Comparison of ENCODE assay signal across 22 mouse cellular contexts in genomic region chr7:46314220-46315009, GRCm38 (mm10).
A peak's percentile ranks its signal among the peaks of the same experiment; 100 is the strongest.
DNase-seq lines count a peak whose midpoint lies in the region; ATAC-seq and TF ChIP-seq lines count a peak whose summit lies in the region.
"Had no signal": no experiment of that assay in that cellular context is flagged by ENCODE, and none has a peak within 500 bp of the region (broad histone marks: within the 10 kb centered on the region; RNA-seq: fewer than 3 reads in every experiment).

No protein-coding gene starts in this region.

- no peaks in the 10 kb centered on the region for H3K9me3 ChIP-seq in hindbrain, postnatal 0 days (ENCODE audit: low read length)
- H3K9me3 ChIP-seq in hindbrain, embryonic 12.5 days (replicated peaks): no peaks in the 10 kb centered on the region
- no peaks in the 10 kb centered on the region for H3K9me3 ChIP-seq in ES-E14 (ENCODE audit: control insufficient read depth, insufficient read depth, low read depth, low read length)
- no peaks in the 10 kb centered on the region for H3K9me3 ChIP-seq in midbrain, embryonic 16.5 days (replicated peaks; ENCODE audit: control insufficient read depth, low read length, poor library complexity, severe bottlenecking)
- H3K9me3 ChIP-seq: embryonic facial prominence, embryonic 15.5 days; heart, embryonic 10.5 days; intestine, embryonic 15.5 days had no signal

- H3K9ac ChIP-seq in hindbrain, postnatal 0 days (replicated peaks; ENCODE audit: low read length): no peak overlapping the region
- no peak overlapping the region for H3K9ac ChIP-seq in hindbrain, embryonic 12.5 days
- H3K9ac ChIP-seq in ES-E14 (ENCODE audit: insufficient read depth, low read depth, low read length, poor library complexity, severe bottlenecking): no peak overlapping the region
- H3K9ac ChIP-seq in midbrain, embryonic 16.5 days (ENCODE audit: low read depth, low read length): no peak overlapping the region
- H3K9ac ChIP-seq: embryonic facial prominence, embryonic 15.5 days; intestine, embryonic 15.5 days had no signal

- no peak overlapping the region for H3K27ac ChIP-seq in hindbrain, postnatal 0 days
- no peak overlapping the region for H3K27ac ChIP-seq in hindbrain, embryonic 12.5 days
- no peak overlapping the region for H3K27ac ChIP-seq in ES-E14 (ENCODE audit: insufficient read depth, low read depth, low read length, poor library complexity, severe bottlenecking)
- no peak overlapping the region for H3K27ac ChIP-seq in midbrain, embryonic 16.5 days (ENCODE audit: low read length)
- H3K27ac ChIP-seq: heart, embryonic 10.5 days; intestine, embryonic 15.5 days; left cerebral cortex, adult 2 months had no signal

- ATAC-seq in hindbrain, postnatal 0 days: 0 out of 2 replicates have a peak, but pooled peaks have one; percentile 36
- no peak for ATAC-seq in hindbrain, embryonic 12.5 days (ENCODE audit: low FRiP score)
- ATAC-seq in midbrain, embryonic 16.5 days: peak; percentile 51
- ATAC-seq: forebrain, embryonic 14.5 days; intestine, embryonic 15.5 days had no signal

- no peaks in the 10 kb centered on the region for H3K4me1 ChIP-seq in hindbrain, postnatal 0 days (ENCODE audit: insufficient read depth, low read length)
- H3K4me1 ChIP-seq in hindbrain, embryonic 12.5 days: peaks cover 6% of the 10 kb centered on the region
- no peaks in the 10 kb centered on the region for H3K4me1 ChIP-seq in ES-E14 (ENCODE audit: control insufficient read depth in 2 of 2, insufficient read depth in 2 of 2, low read length in 2 of 2, poor library complexity in 1 of 2)
- H3K4me1 ChIP-seq in midbrain, embryonic 16.5 days (ENCODE audit: control insufficient read depth, insufficient read depth, low read length): peaks cover 4% of the 10 kb centered on the region

- H3K27me3 ChIP-seq in hindbrain, postnatal 0 days (ENCODE audit: insufficient read depth, low read length): no peaks in the 10 kb centered on the region
- H3K27me3 ChIP-seq in hindbrain, embryonic 12.5 days: no peaks in the 10 kb centered on the region
- H3K27me3 ChIP-seq in midbrain, embryonic 16.5 days (ENCODE audit: control insufficient read depth, insufficient read depth, low read depth, low read length): no peaks in the 10 kb centered on the region
- H3K27me3 ChIP-seq: embryonic facial prominence, embryonic 15.5 days; intestine, embryonic 15.5 days had no signal

- in situ Hi-C loops in ES-E14 (cut with MboI; ENCODE audit: low sequenced_read_pairs in 2 of 2, unreplicated experiment in 2 of 2): no loop called here

- no peak overlapping the region for H3K4me3 ChIP-seq in hindbrain, postnatal 0 days (ENCODE audit: low read length)
- H3K4me3 ChIP-seq in hindbrain, embryonic 12.5 days: no peak overlapping the region
- H3K4me3 ChIP-seq in ES-E14 (ENCODE audit: insufficient read depth in 1 of 2, low read depth in 1 of 2, low read length in 2 of 2, poor library complexity in 1 of 2, severe bottlenecking in 1 of 2): no peak overlapping the region
- H3K4me3 ChIP-seq in midbrain, embryonic 16.5 days (ENCODE audit: low read depth, low read length): no peak overlapping the region
- H3K4me3 ChIP-seq: embryonic facial prominence, embryonic 15.5 days; heart, embryonic 10.5 days; intestine, embryonic 15.5 days; left cerebral cortex, adult 2 months had no signal

- DNase-seq in hindbrain, postnatal 0 days (ENCODE audit: low spot score): peak; percentile 30
- DNase-seq in A20 (ENCODE audit: low read depth, low spot score) (peak; percentile 4), ES-E14 (ENCODE audit: low read depth, low spot score) (no peak)
- DNase-seq in cerebellum, adult 9-10 months: no peak
- no peak for DNase-seq in embryo, embryonic 10 days (ENCODE audit: low spot score)
- DNase-seq: cerebellum, adult 18-20 months; cerebellum, postnatal 25 days; gastrocnemius, postnatal 10 days; kidney, adult 8-10 months; kidney, postnatal 10 days; lung, adult 2 months; lung, postnatal 14 days; thymus, adult 18-20 months; thymus, postnatal 36 days had no signal

- TF ChIP-seq CTCF in hindbrain, postnatal 0 days (IDR thresholded peaks at IDR 0.05; ENCODE audit: low read depth): no peak

- no peak overlapping the region for H3K4me2 ChIP-seq in hindbrain, postnatal 0 days (ENCODE audit: low read depth, low read length)
- H3K4me2 ChIP-seq in hindbrain, embryonic 12.5 days (replicated peaks): no peak overlapping the region
- no peak overlapping the region; the same call in 1 of the 2 replicates for H3K4me2 ChIP-seq in midbrain, embryonic 16.5 days (ENCODE audit: low read length)
- H3K4me2 ChIP-seq: embryonic facial prominence, embryonic 15.5 days; intestine, embryonic 15.5 days; liver, embryonic 11.5 days had no signal

- H3K36me3 ChIP-seq in hindbrain, postnatal 0 days (ENCODE audit: insufficient read depth, low read length): no peaks in the 10 kb centered on the region
- no peaks in the 10 kb centered on the region for H3K36me3 ChIP-seq in hindbrain, embryonic 12.5 days
- no peaks in the 10 kb centered on the region for H3K36me3 ChIP-seq in ES-E14 (ENCODE audit: control insufficient read depth, insufficient read depth, low read length, poor library complexity, severe bottlenecking)
- no peaks in the 10 kb centered on the region for H3K36me3 ChIP-seq in midbrain, embryonic 16.5 days (ENCODE audit: control insufficient read depth, insufficient read depth, low read length)
- H3K36me3 ChIP-seq: embryonic facial prominence, embryonic 15.5 days; heart, embryonic 10.5 days; intestine, embryonic 15.5 days had no signal

- 41% methylated on average over 3 of the region's 6 CpGs for WGBS in hindbrain, postnatal 0 days
- WGBS in hindbrain, embryonic 12.5 days: 42% methylated on average over 3 of the region's 6 CpGs
- 33% methylated on average over 3 of the region's 6 CpGs for WGBS in midbrain, embryonic 16.5 days

TF ChIP-seq in ES-E14, 5 proteins besides CTCF, POLR2A, EP300 and RAD21:
- TF ChIP-seq MAFK (IDR thresholded peaks at IDR 0.05; ENCODE audit: insufficient read depth, low read depth, low read length) (no peak), HCFC1 (IDR thresholded peaks at IDR 0.05; ENCODE audit: borderline replicate concordance, insufficient read depth, low read length) (peak; percentile 50; the same call in 1 of the 2 replicates)
TF ChIP-seq in ES-E14: peak in this region for 1.

Comparison
In these comparisons a context has a peak if more than half of its experiments do, and no peak if none do; other contexts are left out.
1. DNase-seq: peak in hindbrain, postnatal 0 days (single experiment) and A20 (single experiment); none in ES-E14 (single experiment), cerebellum, adult 9-10 months (single experiment) and embryo, embryonic 10 days (single experiment).